Mouse (Mus musculus): Measurements from ENCODE around the gene Hcls1.

Hcls1 gene

DNA sequence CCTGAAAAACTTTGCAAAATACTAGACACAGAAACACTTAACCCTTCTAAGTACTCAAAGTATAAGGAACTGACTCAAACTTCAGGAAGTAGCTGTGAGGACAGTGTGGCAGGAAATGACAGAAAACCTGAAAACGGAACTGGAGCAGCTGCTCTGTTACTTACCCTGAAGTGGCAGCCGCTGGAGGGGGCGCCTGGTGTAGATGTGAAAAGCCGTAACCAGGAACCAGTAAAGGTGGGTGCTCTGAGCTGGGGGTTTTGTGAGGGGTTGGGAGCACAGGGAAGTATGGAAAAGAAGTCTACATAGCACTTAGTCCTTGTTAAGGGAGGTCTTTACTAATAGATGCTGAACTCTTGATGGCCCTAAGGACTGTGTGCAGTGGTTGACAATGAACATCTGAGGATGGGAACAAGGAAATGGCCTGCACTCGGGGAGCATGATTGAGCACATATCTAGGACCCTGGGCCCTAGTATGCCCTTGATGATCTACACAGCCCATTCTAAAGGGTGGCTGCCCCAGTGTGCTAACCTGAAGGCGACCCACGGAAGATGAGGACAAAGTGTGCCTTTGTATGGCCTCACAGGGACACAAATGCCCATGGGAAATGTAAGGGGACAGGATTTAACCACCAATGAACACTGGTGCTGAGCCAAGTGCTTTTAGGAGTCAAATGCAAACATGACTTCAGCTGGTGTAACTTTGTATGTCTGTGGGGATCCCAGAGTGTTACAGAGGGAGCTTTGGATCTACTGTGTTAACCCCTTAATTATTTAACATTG, at the start of gene Hcls1:
Gene Hcls1 (plus strand): TSS at position 143 of the 780 bp plus-strand sequence.
- DNase-seq (ENCODE audit: extremely low read depth, low read depth, low spot score): no peak

GRCm38 (mm10) chr16:36885912-36886311, 48.9 kb upstream of the Hcls1 start:
- DNase-seq (ENCODE audit: extremely low read depth, low read depth, low spot score): no peak

DNA sequence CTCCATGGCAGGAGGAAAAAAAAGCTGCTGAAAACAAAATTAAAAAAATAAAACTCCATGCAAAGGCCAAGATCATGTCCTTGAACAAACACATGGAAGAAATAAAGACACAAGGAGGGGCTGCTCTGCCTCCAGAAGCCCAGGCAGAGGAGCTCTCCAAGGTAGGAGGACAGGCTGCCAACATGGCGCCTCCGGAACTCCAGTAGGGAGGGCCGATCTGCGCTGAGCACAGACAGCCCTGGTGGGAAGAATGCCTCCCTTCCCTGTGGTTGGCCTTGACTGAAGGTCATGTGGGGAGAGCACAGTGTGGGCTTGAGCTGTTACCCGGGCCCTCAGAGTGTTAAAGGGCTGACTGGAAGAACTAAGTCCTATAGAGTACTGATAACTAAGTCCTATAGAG, 47.2 kb upstream of the Hcls1 start:
- DNase-seq (ENCODE audit: extremely low read depth, low read depth, low spot score): no peak

- no peak for DNase-seq (ENCODE audit: extremely low read depth, low read depth, low spot score)
Measured at GRCm38 (mm10) chr16:36890559-36890958, 44.2 kb upstream of the Hcls1 start.

- no peak for DNase-seq (ENCODE audit: extremely low read depth, low read depth, low spot score)
Measured at GRCm38 (mm10) chr16:36891415-36891814, 43.4 kb upstream of the Hcls1 start.

DNA sequence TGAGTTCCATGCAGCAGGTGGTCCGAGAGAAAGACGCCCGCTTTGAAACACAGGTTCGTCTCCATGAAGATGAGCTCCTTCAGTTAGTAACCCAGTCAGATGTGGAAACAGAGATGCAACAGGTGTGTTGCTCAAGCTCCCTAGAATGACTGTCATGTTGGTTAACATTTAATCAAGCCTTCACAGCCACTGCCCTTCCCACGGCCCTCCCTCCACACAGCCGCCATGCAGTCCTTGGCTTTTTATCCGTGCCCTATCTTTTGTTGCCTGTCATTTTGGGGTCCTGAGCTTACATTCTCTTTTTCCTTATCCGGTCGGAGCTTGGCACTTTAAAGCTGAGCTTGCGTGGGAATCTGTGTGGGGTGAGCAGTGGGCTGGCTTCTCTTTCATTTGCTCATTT, 41.5 kb upstream of the Hcls1 start:
- no peak for DNase-seq (ENCODE audit: extremely low read depth, low read depth, low spot score)

DNA sequence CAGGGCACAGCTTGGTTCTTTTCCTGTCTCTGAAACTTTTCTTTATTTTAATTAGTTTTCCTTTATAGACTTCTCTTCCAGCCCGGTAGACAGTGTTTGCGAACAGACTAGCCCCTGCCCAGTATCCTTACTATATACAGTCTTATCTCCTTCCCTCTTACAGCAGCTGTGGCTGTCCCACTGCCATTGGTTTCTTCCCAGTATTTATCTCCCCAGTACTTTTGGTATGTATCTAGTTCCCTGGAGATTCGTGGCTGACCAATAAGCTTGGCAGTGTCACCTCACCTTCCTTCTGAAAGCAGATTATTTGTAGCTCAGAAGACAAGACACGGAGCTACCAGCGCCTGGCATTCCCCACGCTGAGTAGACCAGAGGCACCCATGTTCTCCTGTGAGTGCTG, 38.1 kb upstream of the Hcls1 start:
- no peak for DNase-seq (ENCODE audit: extremely low read depth, low read depth, low spot score)

DNA sequence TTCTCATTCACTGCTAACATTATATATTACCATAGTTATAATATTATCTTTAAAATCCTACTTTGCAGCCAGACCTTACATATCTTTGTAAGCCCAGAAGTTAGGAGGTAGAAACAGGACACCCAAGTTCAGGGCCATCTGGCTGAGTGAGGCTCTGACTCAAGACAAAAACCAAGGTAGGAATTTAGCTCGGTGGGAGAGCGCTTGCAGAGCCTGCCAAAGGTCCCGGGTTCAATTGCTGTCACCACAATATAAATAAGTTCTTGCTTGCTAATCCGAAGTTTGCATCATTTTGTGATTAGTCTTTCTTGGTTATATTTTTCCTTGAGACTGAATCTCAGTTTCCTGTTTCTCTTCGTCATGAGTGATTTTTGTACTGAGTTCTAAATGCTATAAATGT, 31.6 kb upstream of the Hcls1 start:
- no peak for DNase-seq (ENCODE audit: extremely low read depth, low read depth, low spot score)

GRCm38 (mm10) chr16:36911909-36912308, 22.9 kb upstream of the Hcls1 start:
- no peak for DNase-seq (ENCODE audit: extremely low read depth, low read depth, low spot score)

GRCm38 (mm10) chr16:36912311-36912710, 22.5 kb upstream of the Hcls1 start:
- DNase-seq (ENCODE audit: extremely low read depth, low read depth, low spot score): no peak

DNA sequence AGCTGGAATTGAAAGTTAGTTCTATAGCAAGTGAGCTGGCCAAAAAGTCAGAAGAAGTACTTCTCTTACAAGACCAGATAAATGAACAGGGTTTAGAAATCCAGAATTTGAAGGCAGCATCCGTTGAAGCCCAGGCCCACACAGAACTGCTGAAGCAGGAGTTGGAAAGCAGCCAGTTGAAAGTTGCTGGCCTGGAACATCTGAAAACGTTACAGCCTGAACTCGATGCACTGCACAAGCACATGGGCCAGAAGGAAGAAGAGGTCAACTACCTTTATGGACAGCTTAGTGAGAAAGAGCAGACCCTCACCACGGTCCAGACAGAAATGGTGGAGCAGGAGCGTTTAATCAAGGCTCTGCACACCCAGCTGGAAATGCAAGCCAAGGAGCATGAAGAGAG, 20.6 kb upstream of the Hcls1 start:
- DNase-seq (ENCODE audit: extremely low read depth, low read depth, low spot score): no peak

DNA sequence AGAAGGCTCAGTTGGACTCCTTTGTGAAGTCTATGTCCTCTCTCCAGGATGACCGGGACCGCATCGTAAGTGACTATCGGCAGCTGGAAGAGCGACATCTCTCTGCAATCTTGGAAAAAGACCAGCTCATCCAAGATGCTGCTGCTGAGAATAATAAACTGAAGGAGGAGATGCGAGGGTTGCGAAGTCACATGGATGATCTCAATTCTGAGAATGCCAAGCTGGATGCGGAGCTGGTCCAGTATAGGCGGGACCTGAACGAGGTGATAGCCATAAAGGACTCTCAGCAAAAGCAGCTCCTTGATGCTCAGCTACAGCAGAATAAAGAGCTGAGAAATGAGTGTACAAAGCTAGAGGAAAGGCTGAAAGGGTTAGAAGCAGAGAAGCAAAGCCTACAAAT, 16.3 kb upstream of the Hcls1 start:
- no peak for DNase-seq (ENCODE audit: extremely low read depth, low read depth, low spot score)

- DNase-seq (ENCODE audit: extremely low read depth, low read depth, low spot score): no peak
Measured at GRCm38 (mm10) chr16:36920410-36920809, 14.4 kb upstream of the Hcls1 start.

- DNase-seq (ENCODE audit: extremely low read depth, low read depth, low spot score): no peak
Measured at GRCm38 (mm10) chr16:36921067-36921613, 13.6 kb upstream of the Hcls1 start.

- DNase-seq (ENCODE audit: extremely low read depth, low read depth, low spot score): no peak
Measured at GRCm38 (mm10) chr16:36921980-36922379, 12.8 kb upstream of the Hcls1 start.

DNA sequence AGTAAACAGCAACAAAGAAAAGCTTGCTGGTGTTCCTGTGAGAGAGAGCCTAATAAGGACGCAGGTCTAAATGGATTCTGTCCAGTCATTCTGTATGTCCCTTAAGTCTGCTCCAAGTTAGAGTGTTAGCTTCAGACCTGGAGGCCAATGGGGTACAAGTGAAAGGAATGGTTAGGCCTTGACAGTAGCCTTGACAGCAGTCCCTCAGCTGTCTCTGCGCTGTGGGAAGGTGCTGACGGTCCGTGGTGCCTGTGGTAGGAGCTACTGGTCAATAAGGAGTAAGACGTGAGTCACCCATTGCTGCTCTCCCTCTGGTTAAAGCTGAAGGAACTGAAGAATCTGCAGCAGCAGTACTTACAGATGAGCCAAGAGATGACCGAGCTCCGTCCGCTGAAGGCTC, 10.5 kb upstream of the Hcls1 start:
- DNase-seq (ENCODE audit: extremely low read depth, low read depth, low spot score): no peak

- no peak for DNase-seq (ENCODE audit: extremely low read depth, low read depth, low spot score)
Measured at GRCm38 (mm10) chr16:36925351-36925750, 9.4 kb upstream of the Hcls1 start.

- DNase-seq (ENCODE audit: extremely low read depth, low read depth, low spot score): no peak
Measured at GRCm38 (mm10) chr16:36925797-36926196, 9.0 kb upstream of the Hcls1 start.

GRCm38 (mm10) chr16:36926514-36927447, 8.0 kb upstream of the Hcls1 start:
- no peak for DNase-seq (ENCODE audit: extremely low read depth, low read depth, low spot score)

DNA sequence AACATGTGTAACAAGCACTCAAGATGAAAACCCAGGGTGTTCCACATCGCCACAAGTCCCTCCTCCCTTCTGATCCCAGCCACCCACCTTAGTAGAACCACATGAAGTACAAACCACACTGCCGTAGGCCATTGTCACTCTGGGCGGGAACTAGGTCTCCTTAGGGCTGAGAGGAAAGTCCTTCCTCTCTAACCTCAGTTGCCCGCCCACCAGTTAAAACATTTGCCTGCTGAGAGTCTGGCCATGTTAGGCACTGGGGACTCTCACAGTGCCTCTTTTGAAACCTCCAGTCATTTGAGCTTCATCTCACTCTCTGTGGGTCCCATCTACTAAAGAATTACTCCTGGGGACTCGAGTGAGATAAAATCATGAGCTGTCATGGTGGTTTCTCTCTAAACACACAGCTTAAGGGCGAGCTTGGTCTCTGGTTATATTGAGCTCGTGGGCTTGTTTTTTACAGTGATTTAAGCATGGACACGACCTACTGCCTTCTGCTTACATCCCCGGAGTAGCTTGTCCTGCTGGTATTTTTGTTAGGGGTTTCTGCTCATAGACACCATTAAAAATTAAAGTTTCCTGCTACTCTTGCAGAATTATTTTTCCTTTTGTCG, 7.2 kb upstream of the Hcls1 start:
- DNase-seq (ENCODE audit: extremely low read depth, low read depth, low spot score): no peak

DNA sequence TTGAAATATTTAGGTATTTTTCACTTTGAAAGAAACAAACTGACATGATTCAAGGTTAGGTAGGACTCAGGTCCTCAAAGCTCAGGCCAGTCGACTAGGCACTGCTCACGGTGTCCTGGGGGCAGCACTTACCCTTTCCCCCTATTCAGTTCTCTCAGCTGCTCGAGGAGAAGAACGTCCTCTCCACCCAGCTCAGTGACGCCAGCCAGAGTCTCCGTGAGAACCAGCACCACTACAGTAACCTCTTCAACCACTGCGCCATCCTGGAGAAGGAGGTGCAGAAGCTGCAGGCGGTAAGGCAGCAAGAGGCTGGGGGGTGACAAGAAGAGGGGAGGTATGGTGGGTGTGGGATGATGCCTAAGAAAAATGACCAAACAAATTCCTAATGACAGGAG, 6.7 kb upstream of the Hcls1 start:
- DNase-seq (ENCODE audit: extremely low read depth, low read depth, low spot score): no peak

All from fat pad, adult 2 months (tissue).